Mouse (Mus musculus) cortical plate, adult 2 months (tissue): ENCODE data around the gene Parvb.

ENCODE experiments used
- CTCF ChIP-seq: fragments of 200-500 bp; IDR thresholded peaks from 2 replicates; pipeline ENCODE4 v1.5.1; 2011; ENCODE audit warnings: mild to moderate bottlenecking, control low read depth, low read length; ENCODE audit not compliant: insufficient read depth; ENCODE audit errors: extremely low read depth
- POLR2A ChIP-seq: fragments of 200-500 bp; IDR thresholded peaks from 2 replicates; pipeline ENCODE4 v1.6.1; 2011; ENCODE audit warnings: mild to moderate bottlenecking, low read length, control low read depth; ENCODE audit not compliant: insufficient read depth; ENCODE audit errors: extremely low read depth

DNA sequence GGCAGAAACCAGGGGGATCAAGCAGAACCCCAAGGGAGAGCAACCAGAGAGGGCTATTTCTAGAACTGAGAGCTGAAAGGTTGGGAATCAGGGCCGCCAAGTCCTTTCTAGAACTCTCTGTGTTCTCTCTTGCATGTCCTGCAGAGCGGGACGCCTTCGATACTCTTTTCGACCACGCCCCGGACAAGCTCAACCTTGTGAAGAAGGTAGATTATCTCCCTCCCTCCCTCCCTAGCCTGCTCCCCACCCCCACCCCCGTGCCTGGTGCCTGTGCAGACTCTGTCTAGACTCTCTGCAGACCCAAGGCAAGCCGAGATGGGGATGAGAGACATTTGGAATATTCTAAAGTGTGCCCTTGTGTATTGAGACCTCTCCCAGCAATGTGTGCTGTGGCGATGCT, 71.4 kb downstream of the Parvb start:
- no peak for TF ChIP-seq POLR2A
- no peak for TF ChIP-seq CTCF
